Mouse (Mus musculus) induced T-regulatory cell, adult 2 months (primary cell): ENCODE results near the gene Gm10409.
"Not testable (repeated sequence)": the region's sequence is repeated elsewhere in the genome, so short reads cannot be mapped to it uniquely, and the experiment has no call there.

Source experiments
- DNase-seq: peaks from one replicate; pipeline ENCODE4 v3.0.0-alpha.2; 2012; ENCODE audit warnings: low read depth

The Gm10409 gene

GRCm38 (mm10) chr14:3412314-3412713 lies at the start of gene Gm10409:
Gm10409 (plus strand) TSS chr14:3412614.
- not testable (repeated sequence) for DNase-seq

- DNase-seq = not testable (repeated sequence)
Measured at GRCm38 (mm10) chr14:3394793-3395192, 17.6 kb upstream of the Gm10409 start, which contains the start of gene Gm10413. Gm10413 (plus strand) TSS chr14:3395093.

DNA sequence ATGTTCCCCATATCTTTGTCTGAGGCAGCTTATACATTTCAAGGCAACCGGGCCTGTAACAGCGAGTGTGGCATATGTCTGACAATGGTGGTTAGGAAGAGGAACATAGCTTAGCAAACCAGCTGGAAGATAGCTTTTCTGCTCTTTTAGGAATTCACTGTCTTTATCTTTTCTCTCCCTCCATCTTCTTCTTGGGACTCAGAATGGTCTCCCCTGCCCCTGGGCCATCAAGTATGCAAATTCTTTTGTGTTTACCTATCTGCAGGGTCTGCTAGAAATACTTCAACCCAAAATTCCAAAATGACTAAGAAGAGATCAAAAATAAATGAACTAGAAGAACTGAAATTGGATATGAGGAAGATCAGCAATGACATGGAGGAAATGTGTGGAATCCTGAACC lies 15.4 kb downstream of the Gm10409 start, which contains the start of gene Gm3005:
Gm3005 (plus strand) TSS at position 301 of the 400 bp plus-strand sequence.
- not testable (repeated sequence) for DNase-seq

- DNase-seq = not testable (repeated sequence)
Measured at GRCm38 (mm10) chr14:3449079-3449478, 36.7 kb downstream of the Gm10409 start, which contains the start of gene Gm10408. Gm10408 (plus strand) TSS chr14:3449379.
